Mouse (Mus musculus) thymus, adult 2 months (tissue): ENCODE data around the gene Sgcd.

ENCODE experiments used
- CTCF ChIP-seq: fragments of 200-500 bp; IDR thresholded peaks from 2 replicates; pipeline ENCODE4 v1.5.1; 2012; ENCODE audit warnings: mild to moderate bottlenecking, control low read depth, low read length, moderate library complexity, borderline replicate concordance; ENCODE audit not compliant: control insufficient read depth, poor library complexity, insufficient read depth; ENCODE audit errors: extremely low read depth
- POLR2A ChIP-seq: fragments of 200-500 bp; IDR thresholded peaks from 2 replicates; pipeline ENCODE4 v1.6.1; 2012; ENCODE audit warnings: mild to moderate bottlenecking, low read length, control low read depth, moderate library complexity; ENCODE audit not compliant: control insufficient read depth, poor library complexity, insufficient read depth; ENCODE audit errors: extremely low read depth

GRCm38 (mm10) chr11:47276586-47276985 is 712.2 kb downstream of the Sgcd start:
- no peak for TF ChIP-seq POLR2A
- TF ChIP-seq CTCF = no peak
